Mouse (Mus musculus): ENCODE results near the gene Olfr1216. TPM values are rescaled to one million over a fixed set of nuclear protein-coding genes. Genes with fewer than 3 reads are reported as not detected.

Olfr1216 gene
- polyA plus RNA-seq (2014; fragmentation: Illumina TruSeq; extraction: RNeasy Lipid Tissue Mini Kit (QIAGEN cat#74804); ENCODE audit: low read depth, low replicate concordance) = not detected

GRCm38 (mm10) chr2:89018240-89018639, at the start of gene Olfr1216:
TSS of gene Olfr1216 (minus strand) at chr2:89018340.

GRCm38 (mm10) chr2:89061087-89061486, 42.9 kb upstream of the Olfr1216 start, which contains the start of gene Olfr1218:
TSS of gene Olfr1218 (minus strand) at chr2:89061187.

GRCm38 (mm10) chr2:89031965-89032364, 13.8 kb upstream of the Olfr1216 start, which contains the start of gene Olfr1217:
TSS of gene Olfr1217 (minus strand) at chr2:89032065.

GRCm38 (mm10) chr2:89006873-89007272, 11.3 kb downstream of the Olfr1216 start, which contains the start of gene Olfr1215:
TSS of gene Olfr1215 (minus strand) at chr2:89006973.

GRCm38 (mm10) chr2:88992553-88992952, 25.6 kb downstream of the Olfr1216 start, which contains the start of gene Olfr1214:
TSS of gene Olfr1214 (minus strand) at chr2:88992653.

GRCm38 (mm10) chr2:88980181-88980580, 38.0 kb downstream of the Olfr1216 start, which contains the start of gene Gm13762:
TSS of gene Gm13762 (minus strand) at chr2:88980281.

Other genes with a start within 250 kb of the Olfr1216 start
- not detected for gene Olfr1200, start 247.9 kb downstream of the Olfr1216 start, polyA plus RNA-seq (2014; fragmentation: Illumina TruSeq; extraction: RNeasy Lipid Tissue Mini Kit (QIAGEN cat#74804); ENCODE audit: low read depth, low replicate concordance)
- gene Olfr1201, start 225.3 kb downstream of the Olfr1216 start, polyA plus RNA-seq (2014; fragmentation: Illumina TruSeq; extraction: RNeasy Lipid Tissue Mini Kit (QIAGEN cat#74804); ENCODE audit: low read depth, low replicate concordance) = not detected
- gene Olfr1202, start 203.8 kb downstream of the Olfr1216 start, polyA plus RNA-seq (2014; fragmentation: Illumina TruSeq; extraction: RNeasy Lipid Tissue Mini Kit (QIAGEN cat#74804); ENCODE audit: low read depth, low replicate concordance) = not detected
- not detected for gene Olfr1205, start 188.6 kb downstream of the Olfr1216 start, polyA plus RNA-seq (2014; fragmentation: Illumina TruSeq; extraction: RNeasy Lipid Tissue Mini Kit (QIAGEN cat#74804); ENCODE audit: low read depth, low replicate concordance)
- not detected for gene Olfr1204, start 169.0 kb downstream of the Olfr1216 start, polyA plus RNA-seq (2014; fragmentation: Illumina TruSeq; extraction: RNeasy Lipid Tissue Mini Kit (QIAGEN cat#74804); ENCODE audit: low read depth, low replicate concordance)
- not detected for gene Olfr1206, start 155.1 kb downstream of the Olfr1216 start, polyA plus RNA-seq (2014; fragmentation: Illumina TruSeq; extraction: RNeasy Lipid Tissue Mini Kit (QIAGEN cat#74804); ENCODE audit: low read depth, low replicate concordance)
- gene Olfr1208, start 116.0 kb downstream of the Olfr1216 start, polyA plus RNA-seq (2014; fragmentation: Illumina TruSeq; extraction: RNeasy Lipid Tissue Mini Kit (QIAGEN cat#74804); ENCODE audit: low read depth, low replicate concordance) = not detected
- gene Olfr1209, start 103.2 kb downstream of the Olfr1216 start, polyA plus RNA-seq (2014; fragmentation: Illumina TruSeq; extraction: RNeasy Lipid Tissue Mini Kit (QIAGEN cat#74804); ENCODE audit: low read depth, low replicate concordance) = not detected
- gene Olfr1211, start 80.2 kb downstream of the Olfr1216 start, polyA plus RNA-seq (2014; fragmentation: Illumina TruSeq; extraction: RNeasy Lipid Tissue Mini Kit (QIAGEN cat#74804); ENCODE audit: low read depth, low replicate concordance) = not detected
- gene Olfr1212, start 64.4 kb downstream of the Olfr1216 start, polyA plus RNA-seq (2014; fragmentation: Illumina TruSeq; extraction: RNeasy Lipid Tissue Mini Kit (QIAGEN cat#74804); ENCODE audit: low read depth, low replicate concordance) = not detected
- gene Gm13762, start 38.1 kb downstream of the Olfr1216 start, polyA plus RNA-seq (2014; fragmentation: Illumina TruSeq; extraction: RNeasy Lipid Tissue Mini Kit (QIAGEN cat#74804); ENCODE audit: low read depth, low replicate concordance) = not detected
- not detected for gene Olfr1214, start 25.7 kb downstream of the Olfr1216 start, polyA plus RNA-seq (2014; fragmentation: Illumina TruSeq; extraction: RNeasy Lipid Tissue Mini Kit (QIAGEN cat#74804); ENCODE audit: low read depth, low replicate concordance)
- not detected for gene Olfr1215, start 11.4 kb downstream of the Olfr1216 start, polyA plus RNA-seq (2014; fragmentation: Illumina TruSeq; extraction: RNeasy Lipid Tissue Mini Kit (QIAGEN cat#74804); ENCODE audit: low read depth, low replicate concordance)
- not detected for gene Olfr1217, start 13.7 kb upstream of the Olfr1216 start, polyA plus RNA-seq (2014; fragmentation: Illumina TruSeq; extraction: RNeasy Lipid Tissue Mini Kit (QIAGEN cat#74804); ENCODE audit: low read depth, low replicate concordance)
- gene Olfr1218, start 42.8 kb upstream of the Olfr1216 start, polyA plus RNA-seq (2014; fragmentation: Illumina TruSeq; extraction: RNeasy Lipid Tissue Mini Kit (QIAGEN cat#74804); ENCODE audit: low read depth, low replicate concordance) = not detected
- not detected for gene Olfr1219, start 65.2 kb upstream of the Olfr1216 start, polyA plus RNA-seq (2014; fragmentation: Illumina TruSeq; extraction: RNeasy Lipid Tissue Mini Kit (QIAGEN cat#74804); ENCODE audit: low read depth, low replicate concordance)
- not detected for gene Olfr1220, start 88.5 kb upstream of the Olfr1216 start, polyA plus RNA-seq (2014; fragmentation: Illumina TruSeq; extraction: RNeasy Lipid Tissue Mini Kit (QIAGEN cat#74804); ENCODE audit: low read depth, low replicate concordance)
- not detected for gene Olfr1221, start 98.9 kb upstream of the Olfr1216 start, polyA plus RNA-seq (2014; fragmentation: Illumina TruSeq; extraction: RNeasy Lipid Tissue Mini Kit (QIAGEN cat#74804); ENCODE audit: low read depth, low replicate concordance)
- gene Olfr1222, start 114.7 kb upstream of the Olfr1216 start, polyA plus RNA-seq (2014; fragmentation: Illumina TruSeq; extraction: RNeasy Lipid Tissue Mini Kit (QIAGEN cat#74804); ENCODE audit: low read depth, low replicate concordance) = not detected
- gene Olfr1223, start 133.2 kb upstream of the Olfr1216 start, polyA plus RNA-seq (2014; fragmentation: Illumina TruSeq; extraction: RNeasy Lipid Tissue Mini Kit (QIAGEN cat#74804); ENCODE audit: low read depth, low replicate concordance) = not detected
- gene Olfr1224-ps1, start 145.8 kb upstream of the Olfr1216 start, polyA plus RNA-seq (2014; fragmentation: Illumina TruSeq; extraction: RNeasy Lipid Tissue Mini Kit (QIAGEN cat#74804); ENCODE audit: low read depth, low replicate concordance) = not detected
- gene Olfr1225, start 156.3 kb upstream of the Olfr1216 start, polyA plus RNA-seq (2014; fragmentation: Illumina TruSeq; extraction: RNeasy Lipid Tissue Mini Kit (QIAGEN cat#74804); ENCODE audit: low read depth, low replicate concordance) = not detected
- not detected for gene Olfr1226, start 181.7 kb upstream of the Olfr1216 start, polyA plus RNA-seq (2014; fragmentation: Illumina TruSeq; extraction: RNeasy Lipid Tissue Mini Kit (QIAGEN cat#74804); ENCODE audit: low read depth, low replicate concordance)
- gene Olfr1228, start 235.7 kb upstream of the Olfr1216 start, polyA plus RNA-seq (2014; fragmentation: Illumina TruSeq; extraction: RNeasy Lipid Tissue Mini Kit (QIAGEN cat#74804); ENCODE audit: low read depth, low replicate concordance) = not detected